Mouse (Mus musculus): ENCODE measurements around the gene Smoc2. TPM values are rescaled to one million over a fixed set of nuclear protein-coding genes. Genes with fewer than 3 reads are reported as not detected.

The Smoc2 gene
- total RNA-seq, 4 experiments from 2014 or later, result 29.1 to 46.6 (median 31.3) TPM

DNA sequence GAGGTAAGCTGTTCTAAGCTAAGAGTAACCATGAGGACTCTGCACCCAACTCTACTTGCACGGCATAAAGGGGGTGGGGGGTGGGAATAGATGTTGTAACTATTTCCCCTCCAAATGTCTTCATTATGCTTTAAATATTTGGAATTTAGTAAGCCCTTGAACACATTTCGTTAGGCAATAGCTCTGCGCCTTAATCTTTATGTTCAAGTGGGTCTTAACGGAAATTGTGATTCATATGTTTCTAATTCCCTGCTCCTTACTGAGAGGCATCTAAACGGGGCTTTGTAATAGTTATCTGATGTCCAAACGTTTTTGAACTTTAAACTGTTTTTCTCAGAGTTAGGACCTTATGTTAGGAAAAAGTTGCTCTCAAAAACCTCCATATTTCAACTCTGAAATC is 147.2 kb downstream of the Smoc2 start:
- no peak for DNase-seq

DNA sequence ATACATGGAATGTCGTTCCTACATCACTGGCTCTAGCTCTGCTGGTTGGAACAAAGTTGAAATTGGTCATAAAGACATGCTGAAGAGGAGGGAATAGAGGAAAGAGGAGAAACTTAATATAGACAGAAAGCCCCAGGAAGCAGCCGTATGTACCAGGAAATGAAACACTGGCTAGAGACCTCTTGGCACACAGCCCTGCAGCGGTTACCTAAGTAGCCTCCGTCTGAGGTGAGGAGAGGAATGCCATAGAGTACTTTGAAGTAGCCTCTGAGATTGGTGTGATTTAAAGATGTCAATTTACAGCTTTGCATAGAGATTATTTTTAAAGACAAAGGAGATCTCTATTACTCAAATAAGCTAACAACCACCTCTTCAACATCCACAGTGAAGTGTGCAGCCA is 155.4 kb downstream of the Smoc2 start:
- no peak for DNase-seq

DNA sequence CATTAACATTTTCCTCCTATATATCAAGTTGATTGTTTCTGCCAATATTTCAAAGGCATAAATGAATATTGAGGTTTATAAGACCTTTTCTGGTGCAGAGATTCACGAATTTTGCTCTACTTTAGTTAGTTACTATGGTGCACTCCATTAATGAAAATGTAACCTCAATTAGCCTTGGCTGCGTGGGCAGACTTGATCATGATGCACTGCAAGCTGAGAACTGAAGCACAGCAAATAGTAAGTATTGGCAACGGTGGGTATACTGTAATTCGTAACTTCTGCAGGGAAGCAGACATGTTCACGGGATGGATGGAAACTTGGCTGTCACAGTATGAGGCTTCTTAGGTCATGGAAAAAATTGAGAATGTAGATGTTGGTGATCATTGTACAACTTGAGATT is 166.3 kb downstream of the Smoc2 start:
- no peak for DNase-seq

DNA sequence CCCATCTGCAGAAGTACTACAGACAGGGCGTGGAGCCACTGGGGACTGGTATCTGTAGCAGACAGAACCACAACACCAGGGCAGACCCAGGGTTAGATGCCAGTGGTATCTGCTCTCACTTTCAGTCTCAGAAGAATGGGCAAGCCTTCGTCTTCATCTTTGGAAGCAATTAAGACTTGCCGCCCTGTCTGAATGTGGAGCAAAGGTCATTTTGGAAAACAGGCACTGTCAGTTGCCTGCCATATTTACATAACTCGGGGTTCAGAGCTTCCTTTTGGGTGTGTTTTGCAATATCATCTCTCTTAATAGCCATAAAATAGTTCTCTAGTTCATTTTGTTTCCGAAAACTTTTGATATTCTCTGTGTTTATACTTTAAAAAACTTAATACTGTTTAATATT is 168.0 kb downstream of the Smoc2 start:
- no peak for DNase-seq

Other genes with a start within 250 kb of the Smoc2 start
- not detected for gene Gm7358, start 220.0 kb upstream of the Smoc2 start, total RNA-seq (2022)
- gene Dact2, start 75.2 kb upstream of the Smoc2 start, total RNA-seq (2022), result 1 to 10 TPM in 2 of 4 experiments, under 1 TPM in 2; 0.59 to 1.4 (median 1.1) TPM